Mouse (Mus musculus): ENCODE results near the gene Riox1.

- no peak for TF ChIP-seq CTCF (IDR thresholded peaks at IDR 0.05; ENCODE audit: low read depth)
- TF ChIP-seq EP300 (IDR thresholded peaks at IDR 0.05; ENCODE audit: low read depth): no peak
These were observed 11.1 kb upstream of the Riox1 start for GRCm38 (mm10) chr12:83939332-83939731.

All from liver, embryonic 14.5 days (tissue).